Mouse (Mus musculus): ENCODE data around the gene Lta. TPM values are rescaled to one million over a fixed set of nuclear protein-coding genes. Genes with fewer than 3 reads are reported as not detected.

The Lta gene
- polyA plus RNA-seq, 1 experiment from 2014 or later = 0.26 TPM

- no peaks in the 10 kb centered on the region for H3K36me3 ChIP-seq (ENCODE audit: insufficient read depth)
These were observed 8.9 kb downstream of the Lta start for GRCm38 (mm10) chr17:35196321-35196641.

GRCm38 (mm10) chr17:35195631-35196320 lies 9.4 kb downstream of the Lta start:
- peak overlapping the region; percentile 41 for H3K4me3 ChIP-seq (ENCODE audit: low read depth, low read length)
- peak; percentile 77 for TF ChIP-seq CTCF (IDR thresholded peaks at IDR 0.05; ENCODE audit: low read depth)

More at GRCm38 (mm10) chr17:35196321-35196641, 8.9 kb downstream of the Lta start:
- no peak for TF ChIP-seq CTCF (IDR thresholded peaks at IDR 0.05; ENCODE audit: low read depth)
- Histone ChIP-seq H3K27ac (ENCODE audit: low read depth) (no peak overlapping the region), H3K9me3 (ENCODE audit: low read depth, low read length) (no peaks in the 10 kb centered on the region), H3K4me2 (peak overlapping the region; percentile 77), H3K27me3 (ENCODE audit: insufficient read depth, low read length) (peaks cover 38% of the 10 kb centered on the region), H3K9ac (peak overlapping the region; percentile 7; the same call in 1 of the 2 replicates), H3K4me3 (ENCODE audit: low read depth, low read length) (peak overlapping the region; percentile 41), H3K4me1 (ENCODE audit: insufficient read depth) (no peaks in the 10 kb centered on the region; the same call in none of the 2 replicates)
- no peak for ATAC-seq (ENCODE audit: insufficient read depth)
- WGBS = 24% methylated on average over 9 of the region's 9 CpGs
- DNase-seq = no peak

DNA sequence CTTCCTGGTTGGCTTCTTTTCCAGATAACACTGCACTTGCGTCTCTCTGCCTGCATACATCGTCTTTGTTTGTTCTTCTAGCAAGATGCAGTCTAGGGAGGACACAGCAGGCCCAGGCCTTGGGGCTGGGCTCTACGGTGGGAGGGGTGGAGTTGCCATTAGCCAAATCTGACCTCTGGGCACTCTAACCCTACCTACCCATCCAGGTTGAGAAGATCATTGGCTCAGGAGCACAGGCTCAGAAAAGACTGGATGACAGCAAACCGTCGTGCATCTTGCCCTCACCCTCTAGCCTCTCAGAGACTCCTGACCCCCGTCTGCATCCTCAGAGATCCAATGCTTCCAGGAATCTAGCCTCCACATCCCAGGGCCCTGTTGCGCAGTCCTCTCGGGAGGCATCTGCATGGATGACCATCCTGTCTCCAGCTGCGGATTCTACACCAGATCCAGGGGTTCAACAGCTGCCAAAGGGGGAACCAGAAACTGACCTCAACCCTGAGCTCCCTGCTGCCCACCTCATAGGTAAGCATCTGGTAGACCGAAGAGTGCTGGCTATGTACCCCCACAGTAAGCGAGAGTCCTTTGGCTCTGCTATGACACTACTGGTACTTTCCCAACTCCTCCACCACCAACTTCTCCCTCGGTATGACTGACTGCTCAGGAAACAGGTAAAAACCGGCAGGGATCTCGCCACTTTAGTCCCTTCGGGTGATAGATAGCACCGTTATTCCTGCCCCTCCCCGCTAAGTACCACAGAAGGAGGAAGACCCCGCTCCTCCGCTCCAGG lies 10.1 kb downstream of the Lta start:
- Histone ChIP-seq H3K4me2 (peak overlapping the region; percentile 77), H3K27ac (ENCODE audit: low read depth) (no peak overlapping the region), H3K9ac (peak overlapping the region; percentile 7), H3K27me3 (ENCODE audit: insufficient read depth, low read length) (peaks cover 33% of the 10 kb centered on the region), H3K4me3 (ENCODE audit: low read depth, low read length) (peak overlapping the region; percentile 41), H3K4me1 (ENCODE audit: insufficient read depth) (no peaks in the 10 kb centered on the region; the same call in none of the 2 replicates), H3K36me3 (ENCODE audit: insufficient read depth) (no peaks in the 10 kb centered on the region), H3K9me3 (ENCODE audit: low read depth, low read length) (no peaks in the 10 kb centered on the region)
- DNase-seq (no peak), ATAC-seq (ENCODE audit: insufficient read depth) (0 out of 2 replicates have a peak, but pooled peaks have one; percentile 16)
- TF ChIP-seq CTCF (IDR thresholded peaks at IDR 0.05; ENCODE audit: low read depth) = no peak
- WGBS = 32% methylated on average over 19 of the region's 19 CpGs

More at GRCm38 (mm10) chr17:35195631-35196320, 9.4 kb downstream of the Lta start:
- peak overlapping the region; percentile 7 for H3K9ac ChIP-seq
- H3K36me3 ChIP-seq (ENCODE audit: insufficient read depth) = no peaks in the 10 kb centered on the region
- peak; percentile 83 for DNase-seq
- ATAC-seq (ENCODE audit: insufficient read depth) = peak; percentile 84
- no peaks in the 10 kb centered on the region for H3K9me3 ChIP-seq (ENCODE audit: low read depth, low read length)
- WGBS = under 1% methylated on average over 66 of the region's 66 CpGs
- no peaks in the 10 kb centered on the region; the same call in none of the 2 replicates for H3K4me1 ChIP-seq (ENCODE audit: insufficient read depth)
- H3K27me3 ChIP-seq (ENCODE audit: insufficient read depth, low read length) = peaks cover 33% of the 10 kb centered on the region
- H3K4me2 ChIP-seq = peak overlapping the region; percentile 77
- no peak overlapping the region for H3K27ac ChIP-seq (ENCODE audit: low read depth)

GRCm38 (mm10) chr17:35193881-35194843 lies 11.0 kb downstream of the Lta start, which contains the start of gene Ltb:
Ltb (plus strand) TSS chr17:35194439.
- Histone ChIP-seq H3K27ac (ENCODE audit: low read depth) (no peak within 1 kb of the TSS), H3K27me3 (ENCODE audit: insufficient read depth, low read length) (peaks cover 33% of the 10 kb centered on the region), H3K9me3 (ENCODE audit: low read depth, low read length) (no peaks in the 10 kb centered on the region), H3K4me1 (ENCODE audit: insufficient read depth) (no peaks in the 10 kb centered on the region; the same call in none of the 2 replicates), H3K4me3 (ENCODE audit: low read depth, low read length) (peak within 1 kb of the TSS; percentile 41; the same call in 1 of the 2 replicates), H3K4me2 (peak within 1 kb of the TSS; percentile 77; the same call in 1 of the 2 replicates), H3K9ac (no peak within 1 kb of the TSS), H3K36me3 (ENCODE audit: insufficient read depth) (no peaks in the 10 kb centered on the region)
- DNase-seq (no peak), ATAC-seq (ENCODE audit: insufficient read depth) (no peak)
- 41% methylated on average over 28 of the region's 28 CpGs for WGBS
- TF ChIP-seq CTCF (IDR thresholded peaks at IDR 0.05; ENCODE audit: low read depth) = no peak

- H3K9ac ChIP-seq = no peak overlapping the region
- no peaks in the 10 kb centered on the region for H3K9me3 ChIP-seq (ENCODE audit: low read depth, low read length)
- ATAC-seq (ENCODE audit: insufficient read depth) = no peak
- no peak for DNase-seq
- no peaks in the 10 kb centered on the region; the same call in none of the 2 replicates for H3K4me1 ChIP-seq (ENCODE audit: insufficient read depth)
- H3K27ac ChIP-seq (ENCODE audit: low read depth) = no peak overlapping the region
- no peak overlapping the region for H3K4me2 ChIP-seq
- H3K4me3 ChIP-seq (ENCODE audit: low read depth, low read length) = no peak overlapping the region
- TF ChIP-seq CTCF (IDR thresholded peaks at IDR 0.05; ENCODE audit: low read depth) = no peak
- 82% methylated on average over 5 of the region's 5 CpGs for WGBS
- H3K36me3 ChIP-seq (ENCODE audit: insufficient read depth) = no peaks in the 10 kb centered on the region
- H3K27me3 ChIP-seq (ENCODE audit: insufficient read depth, low read length) = peaks cover 30% of the 10 kb centered on the region
These were observed 12.2 kb downstream of the Lta start for GRCm38 (mm10) chr17:35192924-35193323.

- H3K27me3 ChIP-seq (ENCODE audit: insufficient read depth, low read length) = peaks cover 24% of the 10 kb centered on the region
- DNase-seq (no peak), ATAC-seq (ENCODE audit: insufficient read depth) (no peak)
- H3K36me3 ChIP-seq (ENCODE audit: insufficient read depth) = no peaks in the 10 kb centered on the region
- H3K4me3 ChIP-seq (ENCODE audit: low read depth, low read length) = no peak overlapping the region
- H3K4me2 ChIP-seq = no peak overlapping the region
- peak; percentile 23; the same call in 1 of the 2 replicates for TF ChIP-seq CTCF (IDR thresholded peaks at IDR 0.05; ENCODE audit: low read depth)
- H3K9me3 ChIP-seq (ENCODE audit: low read depth, low read length) = no peaks in the 10 kb centered on the region
- H3K27ac ChIP-seq (ENCODE audit: low read depth) = no peak overlapping the region
- H3K9ac ChIP-seq = no peak overlapping the region
- WGBS = 50% methylated on average over 2 of the region's 2 CpGs
- H3K4me1 ChIP-seq (ENCODE audit: insufficient read depth) = no peaks in the 10 kb centered on the region; the same call in none of the 2 replicates
These were observed 13.4 kb downstream of the Lta start for GRCm38 (mm10) chr17:35191723-35192122.
